Mouse (Mus musculus): ENCODE measurements around the gene Lce3b.

DNA sequence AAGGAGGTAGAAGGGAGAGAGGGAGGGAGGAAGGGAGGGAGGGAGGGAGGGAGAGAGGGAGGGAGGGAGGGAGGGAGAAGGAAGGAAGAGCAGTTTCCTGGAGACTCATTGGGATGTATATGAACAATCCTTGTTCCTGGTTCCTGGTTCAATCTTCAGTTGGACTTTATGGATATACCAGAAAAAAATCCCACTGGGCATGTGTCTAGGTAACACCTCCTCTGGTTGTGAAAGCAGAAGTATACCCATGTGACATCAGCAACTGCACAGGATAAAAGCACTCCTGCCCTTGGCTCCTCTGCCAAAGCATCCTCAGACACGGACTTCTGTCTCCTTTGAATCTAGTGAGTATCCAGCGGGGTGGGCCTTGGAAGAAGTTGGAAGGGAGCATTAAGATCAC lies at the start of gene Lce3b:
- no peak for TF ChIP-seq POLR2A (IDR thresholded peaks at IDR 0.05; ENCODE audit: low read depth, low read length)
- TF ChIP-seq CTCF (IDR thresholded peaks at IDR 0.05; ENCODE audit: extremely low read depth, insufficient read depth, insufficient read length, insufficient replicate concordance) = no peak
